Mouse (Mus musculus) hindbrain, embryonic 15.5 days (tissue): Measurements from ENCODE around the gene Zfp652. TPM values are rescaled to one million over a fixed set of nuclear protein-coding genes. Genes with fewer than 3 reads are reported as not detected.
"Not testable (repeated sequence)": the region's sequence is repeated elsewhere in the genome, so short reads cannot be mapped to it uniquely, and the experiment has no call there.

Experiments
- ATAC-seq: fragments of 200-750 bp; cut with Nextera tagmentation; 2 replicates; pipeline ENCODE4 v1.8.0; 2017; ENCODE audit warnings: low read depth, moderate number of reproducible peaks, moderate TSS enrichment; ENCODE audit not compliant: low FRiP score
- H3K27ac ChIP-seq: fragments of 300-500 bp; sonication (generic); replicated peaks from 2 replicates; pipeline ENCODE4 v1.5.1; 2015; ENCODE audit warnings: mild to moderate bottlenecking, inconsistent platforms
- H3K27me3 ChIP-seq: fragments of 300-500 bp; sonication (generic); 2 replicates; pipeline ENCODE4 v1.6.1; 2015; ENCODE audit warnings: control low read depth, inconsistent platforms
- H3K36me3 ChIP-seq: fragments of 300-500 bp; sonication (generic); 2 replicates; pipeline ENCODE4 v1.6.1; 2015; ENCODE audit warnings: control low read depth, inconsistent platforms
- H3K4me1 ChIP-seq: fragments of 300-500 bp; sonication (generic); replicated peaks from 2 replicates; pipeline ENCODE4 v1.6.1; 2015; ENCODE audit warnings: control low read depth, inconsistent platforms
- H3K4me2 ChIP-seq: fragments of 300-500 bp; sonication (generic); 2 replicates; pipeline ENCODE4 v1.6.1; 2015; ENCODE audit warnings: moderate library complexity, mild to moderate bottlenecking, inconsistent platforms
- H3K4me3 ChIP-seq: fragments of 300-500 bp; sonication (generic); 2 replicates; pipeline ENCODE4 v1.5.1; 2015; ENCODE audit warnings: mild to moderate bottlenecking, inconsistent platforms
- H3K9ac ChIP-seq: fragments of 300-500 bp; sonication (generic); 2 replicates; pipeline ENCODE4 v1.6.1; 2015; ENCODE audit warnings: inconsistent platforms
- H3K9me3 ChIP-seq: fragments of 300-500 bp; sonication (generic); 2 replicates; pipeline ENCODE4 v1.6.1; 2016; ENCODE audit warnings: control low read depth, inconsistent platforms
- WGBS: fragments of 180-500 bp; shearing (Covaris S2); methylation state at CpG from one replicate; pipeline ENCODE4 v1.1.7; 2015; 5-methylcytosine and 5-hydroxymethylcytosine counted together
- polyA plus RNA-seq: library from polyadenylated mRNA; unstranded; fragments of >200 nt; fragmentation: Nextera tagmentation; extraction: Ambion mirVana; gene quantifications from 2 replicates; pipeline ENCODE4 v1.2.1, GENCODE M21; 2015

Gene Zfp652
- polyA plus RNA-seq, 1 experiment from 2014 or later: 26.1 TPM

- no peak for ATAC-seq
- peak overlapping the region; percentile 72 for H3K4me2 ChIP-seq
- peak overlapping the region; percentile 47; the same call in 1 of the 2 replicates for H3K9ac ChIP-seq
- H3K4me3 ChIP-seq: peak overlapping the region; percentile 85
- no peaks in the 10 kb centered on the region for H3K27me3 ChIP-seq
- H3K9me3 ChIP-seq: no peaks in the 10 kb centered on the region
- 82% methylated on average over 4 of the region's 4 CpGs for WGBS
- H3K4me1 ChIP-seq: peaks cover 17% of the 10 kb centered on the region
- no peaks in the 10 kb centered on the region for H3K36me3 ChIP-seq
- no peak overlapping the region for H3K27ac ChIP-seq
Measured at GRCm38 (mm10) chr11:95857306-95857705, 144.8 kb downstream of the Zfp652 start.

- no peaks in the 10 kb centered on the region for H3K27me3 ChIP-seq
- H3K36me3 ChIP-seq: no peaks in the 10 kb centered on the region
- 15% methylated on average over 21 of the region's 21 CpGs for WGBS
- no peak for ATAC-seq
- H3K9me3 ChIP-seq: no peaks in the 10 kb centered on the region
- H3K4me2 ChIP-seq: peak overlapping the region; percentile 72
- H3K9ac ChIP-seq: peak overlapping the region; percentile 47
- peaks cover 17% of the 10 kb centered on the region for H3K4me1 ChIP-seq
- H3K27ac ChIP-seq: peak overlapping the region; percentile 89
- peak overlapping the region; percentile 85 for H3K4me3 ChIP-seq
Measured at GRCm38 (mm10) chr11:95857716-95858527, 145.4 kb downstream of the Zfp652 start.

- under 1% methylated on average over 58 of the region's 58 CpGs for WGBS
- Histone ChIP-seq H3K4me3 (peak overlapping the region; percentile 85), H3K4me1 (peaks cover 17% of the 10 kb centered on the region), H3K4me2 (peak overlapping the region; percentile 72), H3K9ac (peak overlapping the region; percentile 54), H3K27me3 (no peaks in the 10 kb centered on the region), H3K27ac (peak overlapping the region; percentile 89), H3K36me3 (no peaks in the 10 kb centered on the region), H3K9me3 (no peaks in the 10 kb centered on the region)
- ATAC-seq: peak; percentile 98
Measured at GRCm38 (mm10) chr11:95858528-95859467, 146.3 kb downstream of the Zfp652 start.

- no peaks in the 10 kb centered on the region for H3K36me3 ChIP-seq
- no peaks in the 10 kb centered on the region for H3K27me3 ChIP-seq
- peak overlapping the region; percentile 85 for H3K4me3 ChIP-seq
- peak overlapping the region; percentile 54 for H3K9ac ChIP-seq
- peaks cover 17% of the 10 kb centered on the region for H3K4me1 ChIP-seq
- no peaks in the 10 kb centered on the region for H3K9me3 ChIP-seq
- peak overlapping the region; percentile 89 for H3K27ac ChIP-seq
- peak overlapping the region; percentile 72 for H3K4me2 ChIP-seq
- peak; percentile 67 for ATAC-seq
- under 1% methylated on average over 35 of the region's 35 CpGs for WGBS
Measured at GRCm38 (mm10) chr11:95859468-95859855, 147.0 kb downstream of the Zfp652 start.

- Histone ChIP-seq H3K4me3 (peak overlapping the region; percentile 85), H3K4me1 (peaks cover 17% of the 10 kb centered on the region), H3K4me2 (peak overlapping the region; percentile 72), H3K36me3 (no peaks in the 10 kb centered on the region), H3K27ac (0 out of 2 replicates have a peak overlapping the region, but pooled peaks have one; percentile 89), H3K9me3 (no peaks in the 10 kb centered on the region), H3K27me3 (no peaks in the 10 kb centered on the region), H3K9ac (peak overlapping the region; percentile 54)
- no peak for ATAC-seq
- WGBS: 35% methylated on average over 3 of the region's 3 CpGs
Measured at GRCm38 (mm10) chr11:95860071-95860490, 147.6 kb downstream of the Zfp652 start.

- H3K9ac ChIP-seq: no peak overlapping the region
- H3K4me3 ChIP-seq: no peak overlapping the region
- no peaks in the 10 kb centered on the region for H3K9me3 ChIP-seq
- H3K36me3 ChIP-seq: no peaks in the 10 kb centered on the region
- no peak for ATAC-seq
- peaks cover 17% of the 10 kb centered on the region for H3K4me1 ChIP-seq
- H3K27me3 ChIP-seq: no peaks in the 10 kb centered on the region
- 94% methylated on average over 8 of the region's 8 CpGs for WGBS
- H3K4me2 ChIP-seq: no peak overlapping the region
- H3K27ac ChIP-seq: no peak overlapping the region
Measured at GRCm38 (mm10) chr11:95861397-95861796, 148.9 kb downstream of the Zfp652 start.

GRCm38 (mm10) chr11:95869442-95869841, 157.0 kb downstream of the Zfp652 start:
- no peak overlapping the region for H3K4me3 ChIP-seq
- 85% methylated on average over 4 of the region's 4 CpGs for WGBS

GRCm38 (mm10) chr11:95869918-95870470, 157.5 kb downstream of the Zfp652 start:
- WGBS: 79% methylated on average over 6 of the region's 6 CpGs
- no peaks in the 10 kb centered on the region for H3K9me3 ChIP-seq
- no peak overlapping the region for H3K4me2 ChIP-seq
- no peaks in the 10 kb centered on the region for H3K36me3 ChIP-seq
- no peak for ATAC-seq
- H3K4me3 ChIP-seq: no peak overlapping the region
- no peaks in the 10 kb centered on the region for H3K27me3 ChIP-seq
- H3K9ac ChIP-seq: no peak overlapping the region
- no peaks in the 10 kb centered on the region for H3K4me1 ChIP-seq
- H3K27ac ChIP-seq: no peak overlapping the region

More at GRCm38 (mm10) chr11:95869442-95869841, 157.0 kb downstream of the Zfp652 start:
- no peak overlapping the region for H3K9ac ChIP-seq
- ATAC-seq: no peak
- no peak overlapping the region for H3K4me2 ChIP-seq
- H3K27me3 ChIP-seq: no peaks in the 10 kb centered on the region
- no peak overlapping the region for H3K27ac ChIP-seq
- H3K36me3 ChIP-seq: no peaks in the 10 kb centered on the region
- H3K9me3 ChIP-seq: no peaks in the 10 kb centered on the region
- H3K4me1 ChIP-seq: no peaks in the 10 kb centered on the region

GRCm38 (mm10) chr11:95875804-95876203, 163.3 kb downstream of the Zfp652 start:
- H3K4me2 ChIP-seq: peak overlapping the region; percentile 42
- ATAC-seq: 0 out of 2 replicates have a peak, but pooled peaks have one; percentile 19
- H3K27ac ChIP-seq: no peak overlapping the region
- no peaks in the 10 kb centered on the region for H3K9me3 ChIP-seq
- H3K4me1 ChIP-seq: no peaks in the 10 kb centered on the region
- H3K9ac ChIP-seq: no peak overlapping the region
- no peaks in the 10 kb centered on the region for H3K36me3 ChIP-seq
- peak overlapping the region; percentile 8; the same call in 1 of the 2 replicates for H3K4me3 ChIP-seq
- 32% methylated on average over 9 of the region's 9 CpGs for WGBS
- no peaks in the 10 kb centered on the region for H3K27me3 ChIP-seq

GRCm38 (mm10) chr11:95876296-95876695, 163.8 kb downstream of the Zfp652 start:
- no peak overlapping the region for H3K9ac ChIP-seq
- peak overlapping the region; percentile 8; the same call in 1 of the 2 replicates for H3K4me3 ChIP-seq
- no peak for ATAC-seq

GRCm38 (mm10) chr11:95879861-95880260, 167.4 kb downstream of the Zfp652 start:
- not testable (repeated sequence) for H3K4me1 ChIP-seq, H3K27me3 ChIP-seq, H3K4me3 ChIP-seq, H3K9me3 ChIP-seq, ATAC-seq, H3K36me3 ChIP-seq, H3K4me2 ChIP-seq, H3K9ac ChIP-seq, H3K27ac ChIP-seq
- WGBS: 67% methylated on average over 2 of the region's 2 CpGs

More at GRCm38 (mm10) chr11:95876296-95876695, 163.8 kb downstream of the Zfp652 start:
- 28% methylated on average over 7 of the region's 7 CpGs for WGBS
- Histone ChIP-seq H3K27ac (no peak overlapping the region), H3K4me2 (peak overlapping the region; percentile 42), H3K4me1 (no peaks in the 10 kb centered on the region), H3K36me3 (no peaks in the 10 kb centered on the region), H3K9me3 (no peaks in the 10 kb centered on the region), H3K27me3 (no peaks in the 10 kb centered on the region)
